Mouse (Mus musculus) cerebellum, postnatal 36 days (tissue): ENCODE measurements at regions not wholly inside any gene's neighbourhood (a gene's known extent, or its start where the extent isn't known, plus 50 kb on each side); places are given as distances from the start of the nearest gene placed in this dataset.
A peak's percentile ranks its signal among the peaks of the same experiment; 100 is the strongest.

ENCODE experiments used
- DNase-seq, 2 experiments: peaks; one replicate each; pipeline ENCODE4 v3.0.0; 2021 to 2022; ENCODE audit warnings: mixed read lengths in 2 of 2

DNA sequence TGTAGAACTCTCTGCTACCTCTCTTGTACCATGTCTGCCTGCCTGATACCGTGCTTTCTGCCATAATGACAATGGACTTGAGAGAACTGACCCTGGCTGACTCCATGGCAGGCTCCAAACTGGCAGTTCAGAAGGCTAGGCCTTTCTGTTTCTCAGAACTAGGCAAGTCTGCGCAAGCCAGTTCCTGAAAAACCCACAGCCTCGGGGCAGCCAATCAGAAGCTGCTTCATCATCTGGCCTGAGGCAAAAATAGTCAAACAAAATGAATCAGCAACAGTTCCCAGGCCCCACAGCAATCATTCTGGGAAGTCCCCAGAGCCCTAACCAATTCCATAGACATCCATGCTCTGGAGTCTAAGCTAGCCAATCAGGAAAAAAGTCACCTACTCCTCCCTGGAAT is 284.5 kb downstream of the Olfr1505 start:
- DNase-seq: no peak

DNA sequence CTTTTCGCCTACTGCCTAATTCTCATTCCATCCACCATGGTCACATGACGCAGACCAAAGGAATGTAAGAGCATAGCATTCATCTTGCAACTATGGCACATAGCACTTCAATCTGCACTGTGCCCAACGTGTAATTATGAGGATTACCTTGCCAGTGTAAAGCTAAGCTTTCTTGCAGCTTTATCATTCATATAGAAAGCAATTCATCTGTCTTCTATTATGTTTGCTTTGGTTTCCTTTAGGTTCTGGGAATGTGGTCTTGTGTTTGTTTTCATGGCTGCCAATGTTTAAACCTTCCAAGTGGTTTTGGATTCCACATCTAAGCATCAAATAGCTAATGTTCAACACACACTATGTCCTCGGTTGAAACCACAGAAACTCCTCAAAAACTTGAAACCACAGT is 307.2 kb downstream of the Olfr1505 start:
- DNase-seq: no peak

DNA sequence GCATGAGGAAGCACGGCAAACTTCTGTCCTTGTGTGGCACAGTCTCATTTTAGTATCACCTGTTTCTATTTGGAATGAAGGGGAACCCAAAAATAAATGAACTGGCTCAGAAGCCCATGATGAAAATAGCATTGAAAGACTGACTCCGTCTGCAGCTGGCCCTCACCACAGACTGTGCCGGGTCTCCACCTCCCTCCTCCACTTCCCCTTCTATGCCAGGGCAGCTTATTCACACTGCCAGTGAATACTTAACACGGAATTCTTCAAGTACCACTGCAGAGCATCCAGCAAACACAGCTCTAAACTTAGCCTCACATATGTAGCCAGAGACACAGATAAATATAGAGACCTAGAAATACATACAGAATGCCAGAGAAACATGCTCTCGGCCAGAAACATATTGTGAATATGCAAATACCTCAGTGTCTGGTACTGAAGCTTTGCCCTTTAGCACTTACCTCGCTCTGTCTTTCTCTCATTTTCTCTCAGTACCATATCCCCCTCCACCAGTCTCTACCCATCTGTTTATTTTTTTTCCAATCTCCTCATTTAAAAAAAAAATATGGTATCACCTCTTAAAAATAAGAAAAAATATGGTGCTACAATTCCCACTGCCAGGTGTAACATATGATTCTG is 311.8 kb downstream of the Olfr1505 start:
- no peak for DNase-seq

DNA sequence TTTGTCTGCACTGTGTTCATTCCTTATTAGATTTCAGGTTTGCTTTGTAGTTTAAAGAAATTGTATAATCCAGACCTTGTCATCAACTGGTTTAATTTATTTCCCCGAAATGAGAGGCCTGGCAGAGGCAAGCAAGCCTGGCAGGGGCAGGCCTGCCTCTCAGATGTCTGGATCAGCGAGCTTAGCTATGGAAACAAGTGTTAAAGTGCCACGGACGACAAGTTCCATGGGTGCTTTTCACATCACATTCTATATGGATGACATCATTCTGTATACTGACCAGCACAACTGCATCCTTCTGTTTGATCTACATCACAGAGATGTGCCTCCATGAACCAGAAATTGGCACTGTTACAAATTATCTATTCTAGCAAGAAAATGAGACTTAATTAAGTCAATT is 312.5 kb downstream of the Olfr1505 start:
- no peak for DNase-seq

DNA sequence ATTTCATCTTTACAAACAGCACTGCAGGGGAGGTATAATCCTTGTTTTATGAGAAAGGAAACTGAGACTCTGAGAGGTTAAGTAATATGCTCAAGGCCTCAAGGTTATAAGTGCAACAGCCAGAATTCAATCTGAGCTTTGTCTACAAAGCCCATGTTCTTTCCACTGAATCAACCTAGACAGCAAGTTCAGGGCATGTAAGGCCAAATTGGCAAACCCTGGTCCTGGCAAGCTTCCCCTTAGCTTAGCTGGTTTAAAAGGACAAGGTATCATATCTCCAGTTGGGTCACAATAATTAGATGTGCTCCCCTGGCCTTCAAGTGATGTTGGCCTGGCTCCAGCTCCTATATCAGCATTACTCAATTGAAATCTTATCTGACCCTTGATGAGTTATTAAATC is 313.2 kb downstream of the Olfr1505 start:
- no peak for DNase-seq

DNA sequence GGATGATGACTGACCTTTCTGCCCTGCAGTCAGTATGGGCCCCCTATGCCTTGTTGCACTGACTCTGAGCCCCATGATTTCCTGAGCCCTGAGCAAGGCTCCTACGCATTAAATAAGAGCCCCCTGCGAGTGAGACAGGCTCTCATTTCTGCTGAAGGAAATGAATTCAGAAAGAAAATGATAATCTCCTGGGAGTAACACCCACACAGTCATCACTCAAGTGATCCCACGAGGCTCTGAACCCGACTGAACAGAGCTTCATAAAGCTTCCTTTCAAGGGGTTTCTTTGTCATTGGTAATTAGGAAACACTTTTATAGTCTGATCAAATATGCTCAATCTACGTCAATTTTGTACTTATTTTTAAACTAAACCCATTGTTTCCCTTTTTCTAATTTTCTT is 330.2 kb downstream of the Olfr1505 start:
- no peak for DNase-seq

DNA sequence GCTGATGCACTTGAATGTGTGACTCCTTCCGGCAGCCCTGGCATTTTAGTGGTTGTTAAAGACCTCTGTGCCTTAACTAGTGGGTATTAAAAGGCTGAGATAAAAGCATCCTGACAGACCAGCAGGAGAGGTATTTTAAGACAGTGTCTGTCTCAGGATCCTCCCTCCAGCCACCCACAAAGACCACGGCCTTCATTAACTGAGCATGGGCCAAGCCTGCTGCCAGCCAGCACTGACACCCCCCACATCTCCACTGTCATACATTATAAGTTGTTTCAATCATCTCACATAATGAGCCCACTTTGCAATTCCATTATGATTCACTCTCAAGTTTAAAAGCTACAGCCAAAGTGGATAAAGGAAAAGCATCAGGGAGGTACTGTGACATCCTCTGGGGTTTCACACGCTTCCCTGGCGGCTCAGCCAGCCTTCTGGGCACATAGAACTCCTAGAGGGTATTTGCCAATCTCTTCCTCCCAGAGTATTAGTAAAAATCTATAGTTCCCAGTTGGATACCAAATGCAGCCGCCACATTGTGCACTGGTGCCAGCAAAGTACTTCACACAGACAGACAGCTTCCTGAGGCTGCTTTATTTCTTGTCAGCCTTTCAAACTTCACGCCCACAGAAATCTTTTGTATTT is 333.8 kb downstream of the Olfr1505 start:
- peak in 1 of 2 experiments; percentile 7 for DNase-seq

DNA sequence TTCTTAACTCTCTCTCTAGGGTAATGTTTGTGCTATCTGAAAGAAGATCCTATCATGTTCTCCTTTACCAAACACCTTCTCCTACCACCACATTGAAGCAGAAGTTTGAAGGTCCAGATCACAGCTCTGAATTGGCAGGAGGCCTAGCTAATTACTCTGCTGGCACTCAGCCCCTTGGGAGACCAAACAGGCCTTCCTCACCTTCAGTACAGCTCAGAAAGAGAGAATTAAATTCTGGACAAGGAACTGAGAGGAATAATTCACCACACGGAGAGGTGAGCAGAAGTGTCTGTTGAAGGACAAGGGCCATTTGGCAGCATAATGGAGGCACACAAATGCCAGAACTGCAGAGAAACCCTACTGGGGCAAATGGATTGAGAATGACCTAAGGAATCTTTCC is 334.6 kb downstream of the Olfr1505 start:
- peak; percentile 68 to 71 for DNase-seq

DNA sequence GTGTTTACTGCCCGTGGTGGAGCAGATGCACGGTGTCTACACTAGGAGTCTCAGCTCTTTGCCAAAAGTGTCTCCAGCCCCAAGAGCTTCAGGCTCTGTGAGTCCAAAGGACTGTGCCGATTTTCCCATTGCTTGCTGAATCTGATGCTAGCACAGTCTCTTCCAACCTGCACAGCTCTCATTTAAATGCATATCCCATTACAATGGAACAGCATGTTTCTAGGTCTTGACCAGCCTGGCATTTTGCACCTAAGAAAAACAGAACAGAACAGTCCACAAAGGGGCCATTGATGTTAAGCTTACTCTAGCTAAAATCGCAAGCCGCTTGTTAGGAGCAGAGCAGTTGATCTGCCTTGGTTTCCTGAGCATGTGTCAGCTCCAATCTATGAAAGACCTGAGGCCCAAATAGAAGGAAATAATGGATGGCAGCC is 339.2 kb downstream of the Tle4 start:
- peak in 1 of 2 experiments; percentile 6 for DNase-seq

DNA sequence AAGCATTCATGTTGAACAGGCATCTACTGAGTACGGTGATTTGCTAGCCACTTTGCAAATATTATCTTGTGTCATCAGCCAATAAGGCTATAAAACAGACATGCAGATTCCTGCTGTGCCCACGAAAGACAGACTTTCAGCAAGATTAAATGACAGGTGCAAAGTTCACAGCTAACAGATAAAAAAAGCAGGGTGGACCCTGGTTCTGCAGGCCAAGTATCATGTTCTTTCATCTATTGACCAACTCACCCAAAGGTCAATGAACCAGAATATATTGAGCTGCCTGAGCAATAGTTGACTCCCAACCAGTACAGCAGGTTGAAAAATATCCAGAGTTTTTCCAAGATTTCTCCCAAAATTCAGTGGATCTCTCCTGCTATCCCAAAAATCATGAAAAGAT is 338.6 kb downstream of the Tle4 start:
- DNase-seq: no peak

DNA sequence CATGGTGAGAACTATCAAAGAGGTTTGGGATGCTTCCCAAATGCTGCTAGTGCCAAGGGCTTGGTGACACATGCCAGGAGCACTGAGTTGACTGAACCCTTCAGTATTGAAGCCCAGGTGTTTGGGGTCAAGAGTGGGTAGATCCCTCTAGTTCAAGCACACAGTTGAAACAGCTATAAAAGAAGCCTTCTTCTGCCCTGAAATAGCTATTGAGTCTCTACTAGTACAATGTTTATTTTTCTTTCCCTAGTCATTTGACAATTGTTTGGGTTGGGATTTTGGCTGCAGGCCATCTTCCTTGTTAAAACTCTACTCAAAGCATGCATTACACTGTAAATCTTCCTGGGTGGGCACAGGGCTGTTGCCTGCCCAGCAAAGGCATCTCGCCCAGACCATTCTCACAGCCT is 308.5 kb downstream of the Tle4 start:
- DNase-seq: no peak

DNA sequence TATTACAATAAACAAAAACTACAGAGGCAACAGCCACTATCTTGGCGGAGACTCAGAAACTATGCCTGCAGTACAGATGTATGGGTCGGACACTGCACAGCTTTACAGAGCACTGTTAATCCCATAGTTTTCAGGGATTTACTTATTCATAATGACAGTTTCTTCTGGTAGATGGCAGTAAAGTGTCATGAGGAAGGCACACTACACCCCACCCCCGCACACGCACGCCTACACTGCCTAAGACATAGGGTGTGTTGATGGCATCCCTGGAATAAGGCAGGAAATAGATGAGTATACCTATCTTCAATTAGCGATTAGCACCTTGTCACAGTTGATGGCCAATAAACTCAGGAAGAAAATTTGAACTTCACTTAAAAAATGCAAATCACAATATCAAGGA is 306.9 kb downstream of the Tle4 start:
- DNase-seq: no peak

DNA sequence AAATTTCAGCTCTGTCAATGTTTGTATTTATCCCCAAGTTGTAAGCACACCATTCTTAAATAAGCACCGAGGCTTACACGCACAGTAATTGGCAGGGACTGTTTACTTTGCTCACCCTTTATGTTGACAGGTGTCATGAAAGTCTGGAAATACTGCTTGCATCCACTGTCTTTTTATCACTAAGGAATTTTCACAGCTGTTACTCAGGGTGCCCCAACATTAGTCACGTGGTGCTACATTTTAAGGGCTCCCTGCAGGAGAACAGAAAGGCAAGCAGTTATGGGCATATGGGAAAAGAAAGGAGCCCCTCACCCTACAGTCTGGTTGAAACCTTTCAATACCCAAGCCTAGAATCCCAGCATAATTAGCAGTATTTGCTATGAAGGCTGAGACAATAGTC is 304.7 kb downstream of the Tle4 start:
- no peak for DNase-seq

DNA sequence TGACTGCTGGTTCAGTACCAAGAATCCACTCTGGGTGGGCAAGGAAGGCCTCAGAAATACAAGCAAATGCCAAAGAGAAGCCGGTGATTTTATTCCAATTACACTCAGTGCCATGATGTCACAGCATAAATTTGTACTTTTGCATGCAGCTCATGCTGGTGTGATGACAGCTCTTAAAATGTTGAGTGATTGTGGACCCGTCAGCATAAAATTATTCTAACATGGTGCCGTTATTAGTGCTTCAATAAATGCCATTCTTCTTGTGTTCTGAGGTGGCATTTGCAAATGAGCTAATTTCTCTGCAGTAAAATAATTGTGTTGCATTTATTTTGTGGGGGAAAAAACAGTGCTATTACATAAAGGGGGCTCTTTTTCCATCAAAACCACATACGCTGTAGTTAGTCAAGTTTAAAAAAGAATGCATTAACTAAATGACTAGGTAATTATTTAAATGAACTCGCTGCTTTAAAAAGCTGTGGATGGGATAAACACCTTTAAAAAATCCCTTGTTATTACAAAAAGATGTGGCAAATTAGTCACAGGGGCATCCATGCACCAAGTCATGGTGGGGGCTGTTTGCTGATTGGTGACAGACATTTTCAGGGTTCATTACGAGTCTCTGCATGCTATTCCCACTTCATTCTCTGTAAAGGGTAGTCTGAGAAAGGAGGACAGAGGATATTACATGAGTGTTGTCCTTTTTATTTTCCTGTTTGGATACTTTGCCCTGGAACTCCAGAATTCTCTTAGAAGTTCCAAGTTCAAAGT is 296.5 kb downstream of the Tle4 start:
- no peak for DNase-seq

DNA sequence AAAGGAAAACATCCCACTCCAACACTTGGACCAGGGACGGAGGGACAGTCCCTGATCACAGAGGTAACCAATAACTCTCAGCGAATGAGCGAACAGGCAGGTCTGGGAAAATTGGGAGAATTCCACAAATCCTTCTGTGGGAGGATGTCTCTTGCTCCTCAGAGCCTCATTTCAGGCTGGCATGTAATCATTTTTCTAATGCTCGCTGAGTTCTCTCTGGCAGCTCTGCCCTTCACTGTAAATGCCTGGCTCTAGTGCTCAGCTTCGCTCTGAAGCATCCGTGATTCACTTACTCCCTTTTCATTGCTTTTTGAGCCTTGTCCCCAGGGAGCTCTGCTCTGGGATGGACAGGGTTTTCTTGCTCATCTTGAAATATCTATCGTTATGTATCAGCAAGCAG is 283.6 kb downstream of the Tle4 start:
- no peak for DNase-seq

DNA sequence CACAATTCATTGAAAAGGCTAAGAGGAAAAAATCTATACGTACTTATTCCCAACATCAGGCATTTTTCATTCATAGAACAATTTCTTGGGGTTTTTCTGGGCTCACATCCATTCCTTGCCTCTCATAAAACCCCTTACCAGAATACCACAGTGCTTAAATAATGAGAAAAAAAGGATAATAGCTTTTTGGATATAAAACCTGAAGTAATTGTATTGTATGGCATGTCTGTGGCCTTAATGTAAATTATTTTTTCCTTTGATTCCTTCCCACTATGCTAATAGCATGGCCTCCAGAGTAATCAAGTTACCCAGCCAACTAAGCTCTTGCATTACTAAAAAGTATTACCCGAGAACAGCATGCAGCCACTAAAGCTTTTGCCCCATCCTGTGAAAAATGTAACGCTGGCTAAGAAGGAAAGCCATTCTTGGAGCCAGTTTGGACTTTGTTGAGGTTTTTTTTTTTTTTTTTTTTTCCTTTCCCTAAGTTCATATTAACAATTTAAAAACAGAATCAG is 278.1 kb downstream of the Tle4 start:
- DNase-seq: no peak

DNA sequence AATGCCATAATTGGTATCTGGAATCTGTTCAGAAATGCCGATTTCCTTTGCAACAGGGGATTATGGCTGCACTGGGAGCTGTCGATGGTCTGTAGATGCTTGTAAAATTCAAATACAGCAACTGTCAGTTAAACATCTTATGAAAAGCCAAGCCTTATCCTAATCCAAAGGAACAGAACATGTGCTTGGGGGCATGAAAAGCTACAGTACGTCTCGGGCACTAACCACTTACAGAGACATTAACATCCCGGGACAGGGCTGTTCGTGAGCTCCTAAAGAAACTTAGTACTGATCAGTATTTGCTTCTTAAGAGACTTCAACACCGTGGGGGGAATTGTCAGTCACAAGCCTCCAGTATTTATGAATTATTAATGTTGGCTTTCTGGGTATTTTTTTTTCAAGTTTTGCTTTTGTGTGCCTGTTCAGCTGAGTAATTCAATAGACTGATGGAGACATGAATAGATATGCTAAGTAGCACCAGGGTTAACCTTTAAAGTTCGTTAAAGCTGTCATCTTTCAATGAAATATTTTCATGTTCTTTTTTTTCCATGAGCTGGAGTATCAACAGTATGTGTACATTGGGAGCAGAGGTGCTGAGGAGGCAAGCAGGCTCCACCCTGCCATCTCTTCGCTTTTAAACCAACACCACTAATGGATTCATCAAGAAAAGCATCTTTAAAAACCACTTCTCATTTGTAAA is 272.3 kb downstream of the Tle4 start:
- no peak for DNase-seq

DNA sequence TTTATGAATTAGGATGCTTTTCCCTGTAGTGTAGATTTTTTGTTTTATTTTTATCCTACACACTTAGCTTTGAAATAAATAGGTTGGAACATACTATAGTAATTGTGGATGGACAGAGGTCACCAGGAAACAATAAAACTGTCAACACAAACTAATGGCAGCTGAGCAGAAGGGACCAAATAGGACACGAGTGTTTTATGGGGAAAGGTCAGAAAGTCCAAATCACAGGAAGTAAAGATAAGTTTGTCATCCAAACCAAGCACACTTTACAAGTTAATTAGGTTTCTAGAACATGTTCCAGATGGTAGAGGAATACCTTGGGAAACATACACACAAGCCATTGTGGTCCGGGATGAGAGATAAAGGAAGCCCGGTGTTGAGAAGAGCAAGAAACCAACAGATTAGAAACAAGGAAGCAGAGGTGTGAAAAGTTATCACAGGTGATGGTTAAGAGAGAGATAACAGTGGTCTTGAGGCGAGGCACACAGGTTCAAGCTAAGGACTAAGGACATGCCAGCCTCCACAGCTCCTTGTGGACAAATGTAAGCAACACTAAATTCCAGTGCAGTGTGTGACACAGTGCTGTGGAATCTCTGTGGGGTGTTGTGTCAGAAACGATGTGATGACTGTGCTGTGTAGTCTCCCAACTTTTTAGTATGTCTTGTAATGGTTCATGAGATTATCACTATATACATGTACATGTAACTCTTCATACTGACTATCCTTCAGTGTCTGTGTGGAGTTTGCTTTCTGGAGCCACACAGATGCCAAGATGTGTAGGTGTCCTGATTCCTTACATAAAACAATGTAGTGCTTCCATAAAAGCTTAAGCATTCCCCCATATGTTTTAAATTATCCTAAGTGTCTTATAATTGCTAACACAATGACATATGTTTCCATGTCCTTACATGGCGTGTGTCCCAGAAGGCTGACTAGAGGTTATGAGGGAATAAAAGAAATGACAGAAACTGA is 264.5 kb downstream of the Tle4 start:
- DNase-seq: no peak

DNA sequence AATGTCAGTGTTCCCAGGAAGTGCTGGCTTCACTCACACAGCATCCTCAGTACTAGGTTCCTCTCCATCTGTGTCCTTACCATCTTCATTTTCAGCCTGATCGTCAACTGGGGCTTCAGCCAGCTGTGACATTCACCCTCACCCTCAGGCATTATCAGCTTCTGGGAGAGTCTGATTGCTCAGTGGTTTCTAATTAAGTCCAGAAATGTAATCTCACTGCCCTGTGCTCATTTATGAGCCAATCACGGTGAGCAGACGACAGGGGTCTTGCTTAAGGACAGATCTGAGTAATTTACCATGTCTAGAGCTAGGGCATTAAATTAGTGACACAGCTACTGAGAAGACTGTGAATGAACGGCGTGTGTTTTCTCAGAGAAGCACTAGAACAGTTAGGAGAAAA is 260.8 kb downstream of the Tle4 start:
- DNase-seq: no peak

DNA sequence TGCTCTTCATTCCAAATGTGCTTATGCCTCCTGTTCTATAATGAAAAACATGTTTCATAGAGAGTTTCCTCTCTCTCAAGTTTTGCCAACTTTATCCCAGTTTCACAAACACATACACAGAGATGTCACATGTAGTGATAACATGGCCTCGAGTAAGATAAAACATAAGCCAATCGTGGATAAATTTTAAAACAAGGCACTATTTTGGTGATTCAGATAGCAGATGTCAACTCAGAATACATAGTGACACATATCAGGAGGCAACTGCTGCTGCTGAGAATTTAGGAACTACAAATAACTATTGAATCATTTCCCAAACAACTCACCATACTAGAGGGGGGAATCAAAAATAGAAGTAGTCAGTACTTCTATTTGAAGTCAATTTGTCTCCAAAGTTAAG is 257.1 kb downstream of the Tle4 start:
- DNase-seq: no peak

DNA sequence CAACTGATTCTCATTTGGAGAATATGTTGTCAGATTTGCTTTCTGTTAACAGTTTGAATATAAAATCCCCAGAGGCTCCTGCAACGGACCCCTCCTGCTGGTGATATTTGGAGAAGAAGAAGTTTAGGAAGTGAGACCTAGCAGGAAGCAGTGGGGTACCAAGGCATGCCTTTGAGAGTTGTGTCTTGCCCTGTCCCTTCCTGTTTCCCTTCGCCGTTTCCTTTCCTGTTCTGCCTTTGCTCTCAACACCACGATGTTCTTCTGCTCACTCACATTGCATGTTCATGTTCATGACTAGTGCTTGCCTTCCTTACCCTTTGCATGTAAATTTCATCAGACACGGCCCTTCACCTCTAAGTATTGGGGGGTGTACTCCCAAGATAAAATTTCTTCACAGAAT is 254.0 kb downstream of the Tle4 start:
- no peak for DNase-seq

DNA sequence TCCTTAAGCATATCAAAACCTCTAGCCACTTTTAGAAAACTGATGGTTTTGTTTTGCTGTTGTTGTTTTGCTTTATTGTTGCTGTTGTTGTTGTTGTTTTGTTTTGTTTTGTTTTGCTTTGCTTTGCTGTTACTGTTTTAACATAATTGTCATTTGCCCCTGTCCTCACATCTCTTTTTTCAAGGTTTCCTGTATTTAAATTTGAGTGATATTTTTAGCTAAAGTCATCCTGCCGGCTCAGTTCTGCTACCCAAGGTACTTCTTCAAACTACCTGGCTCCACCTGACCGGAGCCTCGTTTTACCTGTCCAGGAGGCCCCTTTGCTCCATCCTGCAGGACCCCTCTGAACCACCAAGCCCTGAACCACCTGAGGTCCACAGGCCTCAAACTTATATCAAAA is 253.4 kb downstream of the Tle4 start:
- no peak for DNase-seq
